21 mouse cellular contexts compared by ENCODE assay signal in the genomic region with DNA sequence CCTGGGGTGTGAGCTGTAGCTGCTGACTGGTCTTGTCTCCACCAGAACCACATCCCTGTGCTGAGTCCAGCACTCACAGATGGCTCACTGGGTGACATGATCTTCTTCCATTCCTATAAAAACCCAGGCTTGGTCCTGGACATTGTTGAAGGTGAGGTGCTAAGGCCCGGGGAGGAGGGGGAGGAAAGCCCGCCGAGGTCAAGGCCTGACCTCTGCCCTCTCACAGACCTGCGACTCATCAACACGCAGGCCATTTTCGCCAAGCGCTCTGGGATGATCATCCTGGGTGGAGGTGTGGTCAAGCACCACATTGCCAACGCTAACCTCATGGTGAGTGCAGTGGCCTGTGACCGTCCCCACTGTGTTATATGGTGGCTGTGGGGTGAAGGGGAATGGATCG. TPM values are rescaled to one million over a fixed set of nuclear protein-coding genes. Genes with fewer than 3 reads are reported as not detected.
"Had no signal": no experiment of that assay in that cellular context is flagged by ENCODE, and none has a peak within 500 bp of the region (broad histone marks: within the 10 kb centered on the region; RNA-seq: fewer than 3 reads in every experiment).

No protein-coding gene starts in this region.

- DNase-seq: kidney, adult 11 months; kidney, adult 9 months; kidney, postnatal 36 days; layer of hippocampus, adult 9-11 months; layer of hippocampus, postnatal 36 days; lung, adult 2 months; lung, postnatal 36 days; right cerebral cortex, adult 18-20 months; right cerebral cortex, postnatal 25 days; thymus, postnatal 36 days had no signal

- H3K4me3 ChIP-seq: limb, embryonic 15.5 days; midbrain, embryonic 12.5 days had no signal

- ATAC-seq: lung, postnatal 0 days; midbrain, embryonic 16.5 days had no signal

- H3K9me3 ChIP-seq: limb, embryonic 15.5 days; midbrain, embryonic 12.5 days had no signal

- H3K27ac ChIP-seq: kidney, postnatal 0 days; limb, embryonic 15.5 days; midbrain, embryonic 12.5 days had no signal

- H3K27me3 ChIP-seq: limb, embryonic 15.5 days; midbrain, embryonic 12.5 days had no signal

RNA-seq across cellular contexts. Expression of a gene that starts 6.4 kb away (rescaled TPM):
- total RNA-seq: layer of hippocampus, adult 18-20 months; layer of hippocampus, postnatal 36 days; left cerebral cortex, adult 8-10 months; megakaryocyte progenitor cell, adult 5-6 weeks had no signal
- polyA plus RNA-seq: kidney, postnatal 0 days; limb, embryonic 11.5 days; limb, embryonic 15.5 days; lung, adult 2 months; lung, postnatal 0 days; neural tube, embryonic 14.5 days; thymus, postnatal 0 days had no signal
